Mouse (Mus musculus) layer of hippocampus, adult 2 months (tissue): ENCODE data around the gene Cisd3. TPM values are rescaled to one million over a fixed set of nuclear protein-coding genes. Genes with fewer than 3 reads are reported as not detected.

ENCODE experiments used
- DNase-seq, 2 experiments: peaks; one replicate each; pipeline ENCODE4 v3.0.0; 2022; ENCODE audit warnings: low spot score in 2 of 2
- H3K27ac ChIP-seq: fragments of 200-600 bp; 2 replicates; pipeline ENCODE4 v1.8.1; 2022
- H3K4me3 ChIP-seq: fragments of 200-600 bp; 2 replicates; pipeline ENCODE4 v1.8.1; 2022; ENCODE audit warnings: mild to moderate bottlenecking
- CTCF ChIP-seq: fragments of 200-600 bp; conservative IDR thresholded peaks from 2 replicates; pipeline ENCODE4 v1.8.1; 2022; ENCODE audit warnings: antibody characterized with exemption, mild to moderate bottlenecking, moderate library complexity
- microRNA-seq, 2 experiments: library from miRNA; unstranded; fragments of <30 nt; microRNA quantifications; one replicate each; pipeline ENCODE4 v1.2.0; 2021
- total RNA-seq, 2 experiments: library from RNA; stranded (reverse); gene quantifications; 2 replicates each; pipeline ENCODE4 v1.2.3; 2021

Gene Cisd3
- total RNA-seq, 2 experiments from 2014 or later = 45.5 to 49.3 TPM

DNA sequence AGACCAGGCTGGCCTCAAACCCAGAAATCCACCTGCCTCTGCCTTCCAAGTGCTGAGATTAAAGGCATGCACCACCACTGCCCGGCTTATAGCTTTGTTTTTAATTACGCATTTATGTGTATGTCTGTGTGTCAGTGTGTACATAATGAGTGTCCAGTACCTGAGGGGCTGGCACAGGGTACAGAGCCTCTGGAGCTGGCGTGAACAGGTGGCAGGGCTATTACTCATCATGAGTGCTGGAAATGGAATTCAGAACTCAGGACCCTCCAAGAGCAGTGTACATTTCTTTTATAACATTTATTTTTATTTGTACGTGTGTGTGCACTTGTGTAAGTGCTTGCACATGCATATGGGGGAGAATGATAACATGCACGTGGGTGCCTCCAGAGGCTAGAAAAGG lies 51.0 kb downstream of the Cisd3 start:
- TF ChIP-seq CTCF = no peak
- DNase-seq = no peak
- Histone ChIP-seq H3K4me3 (no peak overlapping the region), H3K27ac (no peak overlapping the region)

DNA sequence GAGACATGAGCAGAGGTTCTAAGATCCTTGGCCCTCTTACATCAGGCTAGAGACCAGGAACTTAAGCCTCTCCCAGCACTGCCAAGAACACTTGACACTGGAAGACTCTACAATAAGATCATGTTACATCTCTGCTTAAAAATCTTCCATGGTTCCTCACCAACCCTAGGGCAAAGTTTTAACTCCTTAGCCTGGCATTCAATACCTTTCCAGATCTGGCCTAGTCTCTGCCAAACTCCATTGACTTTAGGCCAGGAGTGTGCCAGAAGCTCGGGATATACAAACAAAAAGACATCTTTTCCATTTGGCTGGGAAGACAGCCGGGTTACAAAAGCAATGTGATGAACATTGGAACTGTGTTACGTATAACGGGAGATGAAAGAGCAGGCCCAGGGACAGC lies 52.0 kb downstream of the Cisd3 start:
- Histone ChIP-seq H3K27ac (no peak overlapping the region), H3K4me3 (no peak overlapping the region)
- no peak for TF ChIP-seq CTCF
- no peak for DNase-seq

Small RNAs within 50 kb of the gene (microRNA-seq; reads per million reads assigned to microRNA genes)
- gene Gm24158 (0 reads per million in 2 experiments), gene Mir6927 (0.18 to 0.96 reads per million in 2 experiments)

Other genes starting within 250 kb of the Cisd3 start
- under 1 TPM in 1 of 2 experiments, not detected in 1; 0.25 TPM for gene 4933428G20Rik, start 185.5 kb upstream of the Cisd3 start, total RNA-seq
- gene Srcin1, start 109.6 kb upstream of the Cisd3 start, total RNA-seq = 100 to 1,000 TPM; 226 to 232 TPM
- 10 to 100 TPM; 34.1 to 35.1 TPM for gene Epop, start 56.1 kb upstream of the Cisd3 start, total RNA-seq
- gene Mllt6, start 22.4 kb upstream of the Cisd3 start, total RNA-seq = 100 to 1,000 TPM; 122 to 124 TPM
- gene Pcgf2, start 14.7 kb downstream of the Cisd3 start, total RNA-seq = 10 to 100 TPM; 29.1 to 31.1 TPM
- 100 to 1,000 TPM; 128 to 133 TPM for gene Psmb3, start 17.6 kb downstream of the Cisd3 start, total RNA-seq
- 100 to 1,000 TPM; 106 to 109 TPM for gene Pip4k2b, start 58.9 kb downstream of the Cisd3 start, total RNA-seq
- gene Cwc25, start 80.7 kb downstream of the Cisd3 start, total RNA-seq = 10 to 100 TPM; 20.1 to 20.6 TPM
- 1 to 10 TPM; 1.3 to 2.4 TPM for gene 1700001P01Rik, start 90.1 kb downstream of the Cisd3 start, total RNA-seq
- gene Rpl23, start 96.6 kb downstream of the Cisd3 start, total RNA-seq = 100 to 1,000 TPM; 361 to 374 TPM
- gene Lasp1, start 113.2 kb downstream of the Cisd3 start, total RNA-seq = 10 to 100 TPM; 88.1 to 91.4 TPM
- gene B230217C12Rik, start 155.0 kb downstream of the Cisd3 start, total RNA-seq = 10 to 100 TPM; 67.8 to 72.6 TPM
- gene Fbxo47, start 198.3 kb downstream of the Cisd3 start, total RNA-seq = 1 to 10 TPM; 1.2 to 1.8 TPM